Mouse (Mus musculus): ENCODE data around the gene Npas3. TPM values are rescaled to one million over a fixed set of nuclear protein-coding genes. Genes with fewer than 3 reads are reported as not detected.

The Npas3 gene
- polyA plus RNA-seq, 1 experiment from 2014 or later = 0.28 TPM

GRCm38 (mm10) chr12:53629483-53630120 is 381.1 kb downstream of the Npas3 start:
- no peaks in the 10 kb centered on the region for H3K27me3 ChIP-seq (ENCODE audit: control insufficient read depth, insufficient read depth, low read depth, low read length)
- no peak overlapping the region for H3K27ac ChIP-seq (ENCODE audit: low read length)
- H3K9ac ChIP-seq (ENCODE audit: low read length) = no peak overlapping the region
- WGBS = 76% methylated on average over 8 of the region's 8 CpGs
- H3K4me1 ChIP-seq (replicated peaks; ENCODE audit: control insufficient read depth, insufficient read depth, low read length) = no peaks in the 10 kb centered on the region
- no peak overlapping the region for H3K4me3 ChIP-seq (ENCODE audit: low read length)
- H3K9me3 ChIP-seq (ENCODE audit: control insufficient read depth, low read length) = no peaks in the 10 kb centered on the region
- no peak overlapping the region for H3K4me2 ChIP-seq (ENCODE audit: low read depth, low read length)
- no peak for ATAC-seq (ENCODE audit: low read depth)
- no peaks in the 10 kb centered on the region for H3K36me3 ChIP-seq (ENCODE audit: control insufficient read depth, insufficient read depth, low read length)

GRCm38 (mm10) chr12:53630607-53631006 is 382.1 kb downstream of the Npas3 start:
- 3% methylated on average over 1 of the region's 1 CpGs for whole genome bisulfite sequencing
- ATAC-seq (ENCODE audit: low read depth) = no peak
- H3K27ac ChIP-seq (ENCODE audit: low read length) = no peak overlapping the region
- H3K4me2 ChIP-seq (ENCODE audit: low read depth, low read length) = no peak overlapping the region
- H3K4me3 ChIP-seq (ENCODE audit: low read length) = no peak overlapping the region
- no peaks in the 10 kb centered on the region for H3K27me3 ChIP-seq (ENCODE audit: control insufficient read depth, insufficient read depth, low read depth, low read length)
- H3K36me3 ChIP-seq (ENCODE audit: control insufficient read depth, insufficient read depth, low read length) = no peaks in the 10 kb centered on the region
- H3K4me1 ChIP-seq (replicated peaks; ENCODE audit: control insufficient read depth, insufficient read depth, low read length) = no peaks in the 10 kb centered on the region
- no peaks in the 10 kb centered on the region for H3K9me3 ChIP-seq (ENCODE audit: control insufficient read depth, low read length)
- no peak overlapping the region for H3K9ac ChIP-seq (ENCODE audit: low read length)

- 79% methylated on average over 4 of the region's 4 CpGs for WGBS
- Histone ChIP-seq H3K27ac (ENCODE audit: low read length) (no peak overlapping the region), H3K36me3 (ENCODE audit: control insufficient read depth, insufficient read depth, low read length) (no peaks in the 10 kb centered on the region), H3K9ac (ENCODE audit: low read length) (no peak overlapping the region), H3K9me3 (ENCODE audit: control insufficient read depth, low read length) (no peaks in the 10 kb centered on the region), H3K27me3 (ENCODE audit: control insufficient read depth, insufficient read depth, low read depth, low read length) (no peaks in the 10 kb centered on the region), H3K4me1 (replicated peaks; ENCODE audit: control insufficient read depth, insufficient read depth, low read length) (no peaks in the 10 kb centered on the region), H3K4me3 (ENCODE audit: low read length) (no peak overlapping the region), H3K4me2 (ENCODE audit: low read depth, low read length) (no peak overlapping the region)
- no peak for ATAC-seq (ENCODE audit: low read depth)
Observed at GRCm38 (mm10) chr12:53631315-53632106, 383.0 kb downstream of the Npas3 start.

GRCm38 (mm10) chr12:53638571-53638970 is 390.1 kb downstream of the Npas3 start:
- H3K27me3 ChIP-seq (ENCODE audit: control insufficient read depth, insufficient read depth, low read depth, low read length) = no peaks in the 10 kb centered on the region
- no peaks in the 10 kb centered on the region for H3K36me3 ChIP-seq (ENCODE audit: control insufficient read depth, insufficient read depth, low read length)
- no peak overlapping the region for H3K9ac ChIP-seq (ENCODE audit: low read length)
- no peaks in the 10 kb centered on the region for H3K4me1 ChIP-seq (replicated peaks; ENCODE audit: control insufficient read depth, insufficient read depth, low read length)
- H3K27ac ChIP-seq (ENCODE audit: low read length) = no peak overlapping the region
- no peaks in the 10 kb centered on the region for H3K9me3 ChIP-seq (ENCODE audit: control insufficient read depth, low read length)
- no peak overlapping the region for H3K4me2 ChIP-seq (ENCODE audit: low read depth, low read length)
- ATAC-seq (ENCODE audit: low read depth) = no peak
- no peak overlapping the region for H3K4me3 ChIP-seq (ENCODE audit: low read length)

- no peak overlapping the region for H3K27ac ChIP-seq (ENCODE audit: low read length)
- no peaks in the 10 kb centered on the region for H3K4me1 ChIP-seq (replicated peaks; ENCODE audit: control insufficient read depth, insufficient read depth, low read length)
- H3K4me2 ChIP-seq (ENCODE audit: low read depth, low read length) = no peak overlapping the region
- ATAC-seq (ENCODE audit: low read depth) = no peak
- H3K9ac ChIP-seq (ENCODE audit: low read length) = no peak overlapping the region
- no peaks in the 10 kb centered on the region for H3K9me3 ChIP-seq (ENCODE audit: control insufficient read depth, low read length)
- no peaks in the 10 kb centered on the region for H3K27me3 ChIP-seq (ENCODE audit: control insufficient read depth, insufficient read depth, low read depth, low read length)
- no peaks in the 10 kb centered on the region for H3K36me3 ChIP-seq (ENCODE audit: control insufficient read depth, insufficient read depth, low read length)
- no peak overlapping the region for H3K4me3 ChIP-seq (ENCODE audit: low read length)
- 80% methylated on average over 2 of the region's 2 CpGs for WGBS
Observed at GRCm38 (mm10) chr12:53647282-53647681, 398.8 kb downstream of the Npas3 start.

- H3K27me3 ChIP-seq (ENCODE audit: control insufficient read depth, insufficient read depth, low read depth, low read length) = no peaks in the 10 kb centered on the region
- 86% methylated on average over 6 of the region's 6 CpGs for WGBS
- H3K4me1 ChIP-seq (replicated peaks; ENCODE audit: control insufficient read depth, insufficient read depth, low read length) = no peaks in the 10 kb centered on the region
- no peak overlapping the region for H3K27ac ChIP-seq (ENCODE audit: low read length)
- no peak overlapping the region for H3K4me3 ChIP-seq (ENCODE audit: low read length)
- no peak for ATAC-seq (ENCODE audit: low read depth)
- no peaks in the 10 kb centered on the region for H3K36me3 ChIP-seq (ENCODE audit: control insufficient read depth, insufficient read depth, low read length)
- H3K9me3 ChIP-seq (ENCODE audit: control insufficient read depth, low read length) = no peaks in the 10 kb centered on the region
- H3K9ac ChIP-seq (ENCODE audit: low read length) = no peak overlapping the region
- H3K4me2 ChIP-seq (ENCODE audit: low read depth, low read length) = no peak overlapping the region
Observed at GRCm38 (mm10) chr12:53656301-53656700, 407.8 kb downstream of the Npas3 start.

- Histone ChIP-seq H3K9ac (ENCODE audit: low read length) (no peak overlapping the region), H3K4me2 (ENCODE audit: low read depth, low read length) (no peak overlapping the region), H3K4me1 (replicated peaks; ENCODE audit: control insufficient read depth, insufficient read depth, low read length) (no peaks in the 10 kb centered on the region; the same call in 1 of the 2 replicates), H3K36me3 (ENCODE audit: control insufficient read depth, insufficient read depth, low read length) (no peaks in the 10 kb centered on the region), H3K27me3 (ENCODE audit: control insufficient read depth, insufficient read depth, low read depth, low read length) (no peaks in the 10 kb centered on the region), H3K27ac (ENCODE audit: low read length) (no peak overlapping the region), H3K4me3 (ENCODE audit: low read length) (no peak overlapping the region), H3K9me3 (ENCODE audit: control insufficient read depth, low read length) (no peaks in the 10 kb centered on the region)
- 29% methylated on average over 5 of the region's 5 CpGs for WGBS
- ATAC-seq (ENCODE audit: low read depth) = no peak
Observed at GRCm38 (mm10) chr12:53664084-53664483, 415.6 kb downstream of the Npas3 start.

GRCm38 (mm10) chr12:53671846-53672245 is 423.4 kb downstream of the Npas3 start:
- Histone ChIP-seq H3K27ac (ENCODE audit: low read length) (no peak overlapping the region), H3K9ac (ENCODE audit: low read length) (no peak overlapping the region)
- 86% methylated on average over 2 of the region's 2 CpGs for WGBS

GRCm38 (mm10) chr12:53677091-53677630 is 428.7 kb downstream of the Npas3 start:
- 44% methylated on average over 3 of the region's 3 CpGs for WGBS
- H3K27ac ChIP-seq (ENCODE audit: low read length) = no peak overlapping the region
- no peaks in the 10 kb centered on the region for H3K9me3 ChIP-seq (ENCODE audit: control insufficient read depth, low read length)
- H3K27me3 ChIP-seq (ENCODE audit: control insufficient read depth, insufficient read depth, low read depth, low read length) = no peaks in the 10 kb centered on the region
- no peaks in the 10 kb centered on the region for H3K36me3 ChIP-seq (ENCODE audit: control insufficient read depth, insufficient read depth, low read length)
- H3K4me3 ChIP-seq (ENCODE audit: low read length) = no peak overlapping the region
- no peaks in the 10 kb centered on the region for H3K4me1 ChIP-seq (replicated peaks; ENCODE audit: control insufficient read depth, insufficient read depth, low read length)
- H3K9ac ChIP-seq (ENCODE audit: low read length) = no peak overlapping the region
- no peak overlapping the region for H3K4me2 ChIP-seq (ENCODE audit: low read depth, low read length)
- no peak for ATAC-seq (ENCODE audit: low read depth)

More at GRCm38 (mm10) chr12:53671846-53672245, 423.4 kb downstream of the Npas3 start:
- H3K36me3 ChIP-seq (ENCODE audit: control insufficient read depth, insufficient read depth, low read length) = no peaks in the 10 kb centered on the region
- no peak overlapping the region for H3K4me3 ChIP-seq (ENCODE audit: low read length)
- H3K9me3 ChIP-seq (ENCODE audit: control insufficient read depth, low read length) = no peaks in the 10 kb centered on the region
- ATAC-seq (ENCODE audit: low read depth) = no peak
- no peaks in the 10 kb centered on the region for H3K27me3 ChIP-seq (ENCODE audit: control insufficient read depth, insufficient read depth, low read depth, low read length)
- H3K4me1 ChIP-seq (replicated peaks; ENCODE audit: control insufficient read depth, insufficient read depth, low read length) = no peaks in the 10 kb centered on the region
- no peak overlapping the region for H3K4me2 ChIP-seq (ENCODE audit: low read depth, low read length)
